Mouse (Mus musculus) brain, embryonic 14.5 days (tissue): ENCODE results near the gene Cd19. TPM values are rescaled to one million over a fixed set of nuclear protein-coding genes. Genes with fewer than 3 reads are reported as not detected.

ENCODE experiments used
- DNase-seq: peaks from one replicate; pipeline ENCODE4 v3.0.0-alpha.2; 2011; ENCODE audit warnings: low read depth
- CTCF ChIP-seq: fragments of 200-500 bp; IDR thresholded peaks from 2 replicates; pipeline ENCODE4 v1.5.1; 2012; ENCODE audit warnings: inconsistent platforms, mild to moderate bottlenecking, moderate library complexity, borderline replicate concordance; ENCODE audit not compliant: insufficient read depth, insufficient read length; ENCODE audit errors: extremely low read depth
- POLR2A ChIP-seq: fragments of 200-500 bp; IDR thresholded peaks from 2 replicates; pipeline ENCODE4 v1.6.1; 2012; ENCODE audit warnings: mild to moderate bottlenecking, inconsistent platforms, borderline replicate concordance; ENCODE audit not compliant: poor library complexity, insufficient read depth, insufficient read length, severe bottlenecking; ENCODE audit errors: extremely low read depth
- polyA plus RNA-seq: library from polyadenylated mRNA; depleted of rRNA; stranded (reverse); fragments of >200 nt; gene quantifications from 2 replicates; pipeline ENCODE4 v1.2.3, GENCODE M21; 2012; rRNA removed

Gene Cd19
- polyA plus RNA-seq: 0.05 and 0.06 TPM in 2 replicates

- no peak for DNase-seq
- TF ChIP-seq POLR2A (no peak), CTCF (no peak)
Measured at GRCm38 (mm10) chr7:126414725-126415124, at the start of gene Cd19. Cd19 (minus strand) TSS chr7:126414889.

DNA sequence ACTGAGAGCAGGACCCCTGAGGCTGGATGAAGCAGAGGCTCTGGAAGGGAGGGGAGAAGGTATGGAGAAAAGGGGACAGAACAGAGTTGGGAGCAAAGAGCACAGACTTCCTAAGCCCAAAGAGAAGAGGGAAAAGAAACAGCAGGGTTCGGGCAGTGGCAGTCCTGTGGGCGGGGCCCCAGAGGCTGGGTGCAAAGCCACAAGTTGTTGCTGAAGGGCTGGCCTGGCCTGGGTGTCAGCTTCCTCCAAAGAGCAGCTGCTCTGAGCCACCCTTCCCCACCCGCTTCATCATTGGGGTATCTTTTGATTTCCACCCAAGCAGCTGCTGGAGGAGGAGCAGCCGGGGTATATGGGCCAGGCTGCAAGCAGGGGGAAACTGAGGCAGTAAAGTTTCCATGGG, 49.4 kb upstream of the Cd19 start:
- DNase-seq: no peak
- TF ChIP-seq CTCF: no peak
- no peak for TF ChIP-seq POLR2A

GRCm38 (mm10) chr7:126463547-126463946, 48.9 kb upstream of the Cd19 start:
- TF ChIP-seq CTCF (no peak), POLR2A (no peak)
- DNase-seq: no peak

DNA sequence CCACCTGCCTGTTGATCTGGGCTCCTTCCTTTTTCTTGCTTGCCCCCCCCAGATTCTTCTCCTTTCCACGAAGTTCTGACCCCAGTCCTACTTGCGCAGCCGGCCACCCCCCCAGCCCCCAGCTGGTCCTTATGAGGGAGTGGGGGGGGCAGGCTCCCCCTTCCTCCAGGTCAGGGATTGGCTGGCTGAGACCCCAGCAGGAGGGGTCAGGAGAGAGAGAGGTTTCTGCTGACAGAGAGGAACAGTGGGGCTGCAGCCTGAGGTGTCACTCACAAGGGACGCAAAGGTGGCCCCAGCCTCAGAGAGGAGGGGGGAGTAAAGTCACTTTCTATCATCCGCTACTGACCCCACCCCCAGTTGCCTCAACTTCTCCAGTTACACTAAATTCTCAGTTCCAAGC, 48.3 kb upstream of the Cd19 start, which contains the start of gene Atp2a1:
Gene Atp2a1, minus strand, starts transcription at position 105 of the 400 bp plus-strand sequence.
- TF ChIP-seq CTCF (no peak), POLR2A (no peak)

GRCm38 (mm10) chr7:126461626-126462025, 46.9 kb upstream of the Cd19 start:
- no peak for DNase-seq

More for the DNA sequence above, 48.3 kb upstream of the Cd19 start, which contains the start of gene Atp2a1:
- no peak for DNase-seq

GRCm38 (mm10) chr7:126460623-126461399, 46.1 kb upstream of the Cd19 start:
- DNase-seq: no peak
- no peak for TF ChIP-seq CTCF
- TF ChIP-seq POLR2A: no peak

More at GRCm38 (mm10) chr7:126461626-126462025, 46.9 kb upstream of the Cd19 start:
- TF ChIP-seq CTCF: no peak
- TF ChIP-seq POLR2A: no peak

DNA sequence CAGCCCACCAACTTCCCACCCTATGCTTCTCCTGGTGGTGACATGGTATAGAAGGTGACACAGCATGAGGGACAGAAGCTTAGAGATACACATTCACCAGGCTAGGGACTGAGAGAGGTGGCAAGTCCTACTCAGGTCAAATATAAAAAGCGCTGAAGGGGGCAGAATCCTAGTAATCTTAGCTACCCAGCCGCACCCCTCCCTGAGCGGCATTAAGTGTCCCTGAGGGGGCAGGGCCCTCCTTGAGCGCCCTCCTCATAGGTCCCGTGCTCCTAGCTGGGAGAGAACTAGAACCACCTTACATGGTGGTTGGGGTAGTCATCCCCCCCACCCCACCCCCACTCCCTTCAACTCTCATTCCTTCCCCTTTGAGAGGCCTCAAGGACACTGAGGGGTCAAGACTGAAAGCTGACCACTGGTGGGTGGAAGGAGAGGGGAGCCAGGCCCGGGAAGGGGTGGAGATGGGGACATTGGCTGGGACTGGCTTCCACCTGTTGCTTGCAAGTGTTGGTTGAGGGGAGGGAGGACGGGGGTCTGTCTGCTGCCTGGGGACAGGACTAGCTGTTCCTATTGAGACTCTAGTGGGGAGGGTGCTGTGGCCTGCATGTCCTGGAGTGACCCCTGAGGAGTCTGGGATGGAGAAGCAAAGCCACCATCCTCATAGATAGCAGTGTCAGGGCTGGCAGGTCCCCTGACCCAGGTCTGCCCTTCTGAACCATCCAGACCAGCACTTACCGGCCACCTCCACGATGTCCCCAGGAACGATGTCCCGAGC, 44.3 kb upstream of the Cd19 start:
- no peak for DNase-seq
- TF ChIP-seq POLR2A (no peak), CTCF (no peak)

DNA sequence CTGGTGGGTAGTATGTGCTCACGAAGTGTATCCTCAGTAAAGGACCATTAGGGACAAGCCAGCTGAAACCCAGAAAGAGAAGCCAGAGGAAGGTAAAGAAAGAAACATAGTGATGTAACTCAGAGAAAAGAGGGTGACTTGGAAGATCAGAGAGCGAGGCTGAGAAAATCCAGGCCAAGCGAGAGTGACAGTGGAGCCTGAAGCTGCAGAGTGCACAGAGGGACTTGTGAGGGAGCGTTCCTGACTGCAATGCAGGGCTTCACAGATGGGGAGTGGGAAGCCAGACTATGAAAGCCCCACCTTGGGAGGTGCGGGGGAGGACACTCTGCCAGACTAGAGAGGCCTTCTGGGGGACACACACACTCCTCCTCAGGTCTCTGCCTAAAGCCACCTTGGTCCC, 43.5 kb upstream of the Cd19 start:
- DNase-seq: no peak
- TF ChIP-seq CTCF (no peak), POLR2A (no peak)

GRCm38 (mm10) chr7:126456382-126457266, 41.9 kb upstream of the Cd19 start:
- no peak for DNase-seq
- no peak for TF ChIP-seq POLR2A
- TF ChIP-seq CTCF: no peak

DNA sequence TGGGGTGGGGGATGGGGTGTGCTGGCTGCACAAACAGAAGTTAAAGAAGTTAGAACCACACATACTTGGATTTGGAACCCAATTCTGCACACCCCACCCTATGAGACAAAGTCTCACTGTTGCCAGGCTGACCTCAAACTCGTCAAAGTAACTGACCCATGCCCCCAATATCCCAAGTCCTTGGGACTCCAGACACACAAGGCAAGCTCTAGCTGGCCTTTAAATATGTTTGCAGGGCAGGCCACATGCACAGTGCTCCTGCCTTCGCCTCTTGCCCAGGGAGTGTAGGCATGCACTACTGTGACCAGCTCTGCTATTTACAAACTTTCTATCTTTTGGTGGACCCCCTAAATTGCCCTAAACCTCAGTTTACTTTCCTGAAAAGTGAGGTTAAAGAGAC, 40.6 kb upstream of the Cd19 start:
- no peak for TF ChIP-seq CTCF
- DNase-seq: no peak

DNA sequence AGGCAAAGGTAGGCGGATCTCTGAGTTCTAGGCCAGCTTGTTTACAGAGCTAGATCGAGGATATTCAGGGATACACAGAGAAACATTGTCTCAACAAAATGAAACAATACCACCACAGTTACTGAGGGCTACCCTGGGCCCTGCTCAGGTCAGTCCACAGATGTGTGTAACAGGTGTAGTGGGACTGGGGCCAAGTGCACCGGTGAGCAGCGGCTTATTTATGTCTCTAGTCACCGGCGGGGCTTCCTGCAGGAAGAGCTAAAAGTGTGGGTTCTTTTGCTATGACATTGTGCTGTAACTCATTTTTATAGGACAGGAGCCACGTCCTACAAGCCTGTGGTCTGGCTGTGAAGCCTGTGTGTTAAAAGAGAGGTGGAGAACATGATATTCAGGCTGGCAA, 39.2 kb upstream of the Cd19 start:
- no peak for DNase-seq
- no peak for TF ChIP-seq POLR2A
- TF ChIP-seq CTCF: no peak
